Mouse (Mus musculus) erythroid progenitor cell, adult 5-6 weeks (primary cell): Measurements from ENCODE around the gene Zkscan7. TPM values are rescaled to one million over a fixed set of nuclear protein-coding genes. Genes with fewer than 3 reads are reported as not detected.
A peak's percentile ranks its signal among the peaks of the same experiment; 100 is the strongest.

Source experiments
- ATAC-seq: replicated peaks from 2 replicates; pipeline ENCODE4 v1.8.0; 2016; ENCODE audit warnings: moderate number of reproducible peaks, mild to moderate bottlenecking, moderate TSS enrichment, inconsistent platforms; ENCODE audit not compliant: poor library complexity, low FRiP score, severe bottlenecking
- total RNA-seq, 2 experiments: library from RNA; stranded (forward) in 1 of 2; stranded (reverse) in 1 of 2; fragments of 150-400 nt in 1 of 2; fragments of 186-747, 209-891 nt in 1 of 2; gene quantifications; 2 replicates each; pipeline versions ENCODE4 v1.2.3 to v1.2.4; 2015 to 2017; ENCODE audit warnings: low replicate concordance in 2 of 2

Gene Zkscan7
- total RNA-seq, 2 experiments from 2014 or later: 0.23 TPM; not detected in 1

GRCm38 (mm10) chr9:122886372-122887179 is 1.1 kb downstream of the Zkscan7 start:
- ATAC-seq: peak; percentile 53

DNA sequence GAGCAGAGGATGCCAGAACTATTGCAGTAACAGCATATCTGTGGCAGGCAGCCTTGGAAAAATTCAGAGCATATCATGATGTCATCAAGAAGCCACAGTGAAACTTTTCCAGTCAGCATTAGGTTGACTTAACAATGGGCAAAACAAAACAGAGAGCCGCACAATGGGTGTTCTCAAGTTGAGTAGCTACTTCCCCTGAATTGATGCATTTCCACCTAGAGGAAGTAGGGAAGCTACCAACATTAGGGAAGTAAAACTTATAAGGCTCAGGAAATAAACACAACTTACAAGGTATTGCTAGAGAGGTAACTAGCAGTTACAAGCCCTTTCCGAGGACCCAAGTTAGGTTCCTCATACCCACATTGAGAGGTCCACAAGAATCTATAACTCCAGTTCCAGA is 15.6 kb downstream of the Zkscan7 start:
- ATAC-seq: no peak

DNA sequence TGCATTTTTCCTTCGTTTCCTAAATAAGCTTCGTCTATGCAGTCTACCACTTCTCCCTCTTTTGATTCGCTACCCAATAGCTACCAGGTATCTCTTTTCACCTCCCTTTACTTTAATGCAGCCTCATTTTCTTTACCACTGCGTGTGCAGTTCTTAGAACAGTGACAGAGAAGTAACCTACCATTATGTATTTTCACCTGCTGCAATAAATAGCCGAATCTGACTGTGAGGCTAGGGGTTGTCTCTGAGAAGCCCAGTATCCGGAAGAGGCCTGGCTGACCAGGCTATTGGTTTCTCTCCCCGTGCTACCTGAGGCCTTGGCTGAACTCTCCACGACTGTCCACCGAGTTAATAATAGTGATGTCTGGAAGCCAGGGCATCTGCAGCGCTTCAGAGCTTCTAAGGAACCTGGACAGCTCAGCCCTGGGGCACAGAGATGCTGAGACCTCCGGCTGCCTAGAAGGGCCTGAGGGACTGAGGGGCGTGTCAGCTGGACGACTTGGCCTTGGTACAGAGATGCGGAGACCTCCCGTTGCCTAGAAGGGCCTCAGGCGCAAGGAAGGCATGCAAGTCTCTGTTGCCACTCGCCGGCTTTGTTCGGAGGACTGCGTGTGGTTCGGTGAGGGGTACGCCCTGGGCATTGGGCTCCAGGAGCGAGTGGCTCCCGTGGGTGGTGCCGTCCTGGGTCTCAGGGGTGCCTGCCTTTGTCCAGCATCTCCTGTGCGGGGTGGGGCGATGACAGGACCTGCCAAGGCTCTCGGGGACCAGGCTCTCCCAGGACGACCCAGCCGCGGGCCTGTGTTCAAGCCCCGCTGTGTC is 17.4 kb downstream of the Zkscan7 start:
- ATAC-seq: peak; percentile 42; the same call in 1 of the 2 replicates

DNA sequence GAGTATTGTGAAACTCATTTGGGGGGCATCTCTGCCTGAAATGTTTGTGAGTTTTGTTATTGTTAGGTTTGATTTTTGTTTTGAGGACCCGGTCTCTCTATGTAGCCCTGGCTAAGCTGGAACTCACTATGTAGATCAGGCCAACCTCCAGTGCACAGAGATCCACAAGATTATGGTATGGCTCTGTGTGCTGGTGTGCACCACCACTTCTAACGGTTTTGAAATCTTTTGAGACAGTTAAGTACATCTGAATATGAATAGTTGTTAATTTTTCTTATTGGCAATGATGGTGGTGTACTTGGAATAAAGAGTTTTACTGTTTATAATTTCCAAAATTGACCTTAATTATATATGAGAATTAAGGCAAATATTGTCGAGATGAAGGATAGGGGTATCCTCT is 37.0 kb downstream of the Zkscan7 start:
- ATAC-seq: no peak

GRCm38 (mm10) chr9:122922936-122923381 is 37.5 kb downstream of the Zkscan7 start, which contains the start of gene Zfp105:
Gene Zfp105 (plus strand): TSS chr9:122923072.
- ATAC-seq: no peak

DNA sequence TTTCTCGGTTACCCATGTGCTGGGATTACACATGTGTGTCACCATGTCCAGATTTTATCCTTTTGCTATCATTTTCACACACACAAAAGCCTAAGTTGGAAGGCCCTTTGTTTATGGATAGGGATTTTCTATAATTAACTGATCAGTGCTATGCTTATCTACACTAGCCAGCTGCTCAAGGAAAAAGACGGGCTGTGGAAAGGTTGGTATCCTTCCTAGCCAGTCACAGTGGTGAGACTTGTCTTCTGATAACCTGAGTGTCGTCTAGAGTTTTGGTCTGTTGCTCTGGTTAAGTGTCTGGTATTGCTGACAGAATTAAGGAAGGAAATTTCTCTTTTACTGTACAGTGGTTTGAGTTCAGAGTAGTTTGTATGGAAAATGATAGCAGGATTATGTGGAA is 43.4 kb downstream of the Zkscan7 start:
- ATAC-seq: no peak

Other genes starting within 250 kb of the Zkscan7 start
- gene Topaz1, start 138.3 kb upstream of the Zkscan7 start, total RNA-seq (2015; ENCODE audit: low replicate concordance): not detected in 2 replicates
- gene Topaz1, start 138.3 kb upstream of the Zkscan7 start, total RNA-seq (2017; ENCODE audit: low replicate concordance): 0.13 TPM in 1 of 2 replicates, not detected in the other
- 1.1 and 1.7 TPM in 2 replicates for gene Tcaim, start 80.1 kb upstream of the Zkscan7 start, total RNA-seq (2015; ENCODE audit: low replicate concordance)
- gene Tcaim, start 80.1 kb upstream of the Zkscan7 start, total RNA-seq (2017; ENCODE audit: low replicate concordance): 1.7 and 1.9 TPM in 2 replicates
- gene Gm35549, start 41.6 kb upstream of the Zkscan7 start, total RNA-seq (2015; ENCODE audit: low replicate concordance): not detected in 2 replicates
- not detected in 2 replicates for gene Gm35549, start 41.6 kb upstream of the Zkscan7 start, total RNA-seq (2017; ENCODE audit: low replicate concordance)
- 13.7 and 36.5 TPM in 2 replicates for gene Zfp445, start 19.7 kb upstream of the Zkscan7 start, total RNA-seq (2015; ENCODE audit: low replicate concordance)
- gene Zfp445, start 19.7 kb upstream of the Zkscan7 start, total RNA-seq (2017; ENCODE audit: low replicate concordance): 24.8 and 40.7 TPM in 2 replicates
- gene Zfp105, start 37.4 kb downstream of the Zkscan7 start, total RNA-seq (2015; ENCODE audit: low replicate concordance): not detected in 2 replicates
- gene Zfp105, start 37.4 kb downstream of the Zkscan7 start, total RNA-seq (2017; ENCODE audit: low replicate concordance): 3.1 TPM in 1 of 2 replicates, not detected in the other
- gene 1110059G10Rik, start 65.3 kb downstream of the Zkscan7 start, total RNA-seq (2015; ENCODE audit: low replicate concordance): 18.4 and 28.5 TPM in 2 replicates
- gene 1110059G10Rik, start 65.3 kb downstream of the Zkscan7 start, total RNA-seq (2017; ENCODE audit: low replicate concordance): 11.2 and 22.4 TPM in 2 replicates
- gene Kif15, start 65.4 kb downstream of the Zkscan7 start, total RNA-seq (2015; ENCODE audit: low replicate concordance): 408 and 434 TPM in 2 replicates
- gene Kif15, start 65.4 kb downstream of the Zkscan7 start, total RNA-seq (2017; ENCODE audit: low replicate concordance): 484 and 1,059 TPM in 2 replicates
- gene Tmem42, start 135.6 kb downstream of the Zkscan7 start, total RNA-seq (2015; ENCODE audit: low replicate concordance): 5.4 TPM in 1 of 2 replicates, not detected in the other
- not detected in 2 replicates for gene Tmem42, start 135.6 kb downstream of the Zkscan7 start, total RNA-seq (2017; ENCODE audit: low replicate concordance)
- not detected in 2 replicates for gene Tgm4, start 149.0 kb downstream of the Zkscan7 start, total RNA-seq (2015; ENCODE audit: low replicate concordance)
- gene Tgm4, start 149.0 kb downstream of the Zkscan7 start, total RNA-seq (2017; ENCODE audit: low replicate concordance): not detected in 2 replicates
- 20.5 and 26.3 TPM in 2 replicates for gene Zdhhc3, start 227.5 kb downstream of the Zkscan7 start, total RNA-seq (2015; ENCODE audit: low replicate concordance)
- gene Zdhhc3, start 227.5 kb downstream of the Zkscan7 start, total RNA-seq (2017; ENCODE audit: low replicate concordance): 11.3 and 14.4 TPM in 2 replicates
- gene Exosc7, start 227.5 kb downstream of the Zkscan7 start, total RNA-seq (2015; ENCODE audit: low replicate concordance): 14.3 and 21.6 TPM in 2 replicates
- gene Exosc7, start 227.5 kb downstream of the Zkscan7 start, total RNA-seq (2017; ENCODE audit: low replicate concordance): 6.6 and 26.4 TPM in 2 replicates